Mouse (Mus musculus) C2C12 (cell line): ENCODE results near the gene Elk4. TPM values are rescaled to one million over a fixed set of nuclear protein-coding genes. Genes with fewer than 3 reads are reported as not detected.

Experiments used
- H3K27me3 ChIP-seq: one replicate; pipeline ENCODE4 v1.6.1; 2011; ENCODE audit not compliant: control insufficient read depth, insufficient read depth, insufficient read length
- H3K36me3 ChIP-seq: one replicate; pipeline ENCODE4 v1.6.1; 2011; ENCODE audit not compliant: control insufficient read depth, insufficient read depth
- H3K4me3 ChIP-seq: one replicate; pipeline ENCODE4 v1.5.1; 2011; ENCODE audit warnings: mild to moderate bottlenecking, control low read depth; ENCODE audit not compliant: poor library complexity, insufficient read depth, severe bottlenecking
- H3K79me2 ChIP-seq: one replicate; pipeline ENCODE4 v1.6.1; 2011; ENCODE audit not compliant: control insufficient read depth, insufficient read depth
- H3K79me3 ChIP-seq: one replicate; pipeline ENCODE4 v1.6.1; 2011; ENCODE audit warnings: low read depth, control low read depth
- H3ac ChIP-seq: one replicate; pipeline ENCODE3; 2011; ENCODE audit warnings: low read depth; ENCODE audit not compliant: control insufficient read depth, insufficient read length
- CEBPB ChIP-seq: IDR thresholded peaks from one replicate; pipeline ENCODE4 v1.6.1; 2011; ENCODE audit warnings: low read depth, mild to moderate bottlenecking, control low read depth, moderate library complexity
- CTCF ChIP-seq: IDR thresholded peaks from one replicate; pipeline ENCODE4 v1.5.1; 2011; ENCODE audit not compliant: control insufficient read depth, insufficient read depth, insufficient read length
- FOSL1 ChIP-seq: IDR thresholded peaks from one replicate; pipeline ENCODE4 v1.8.0; 2011; ENCODE audit warnings: mild to moderate bottlenecking, low read length; ENCODE audit not compliant: poor library complexity, insufficient read depth, severe bottlenecking
- MAX ChIP-seq: IDR thresholded peaks from one replicate; pipeline ENCODE4 v1.6.1; 2011; ENCODE audit warnings: mild to moderate bottlenecking, control low read depth
- MYOD1 ChIP-seq: IDR thresholded peaks from one replicate; pipeline ENCODE4 v1.6.1; 2011; ENCODE audit warnings: low read depth; ENCODE audit not compliant: control insufficient read depth, insufficient read length
- MYOG ChIP-seq: IDR thresholded peaks from one replicate; pipeline ENCODE4 v1.6.1; 2011; ENCODE audit not compliant: control insufficient read depth, insufficient read length; ENCODE audit errors: extremely low read depth
- USF1 ChIP-seq: IDR thresholded peaks from one replicate; pipeline ENCODE4 v1.6.1; 2011; ENCODE audit warnings: low read depth, mild to moderate bottlenecking, control low read depth, moderate library complexity
- polyA plus RNA-seq: library from polyadenylated mRNA; unstranded; fragments of >200 nt; fragmentation: generic; extraction: Trizol; gene quantifications from one replicate; pipeline ENCODE4 v1.2.1, GENCODE M21; 2012; ENCODE audit warnings: missing spikeins

Gene Elk4
- polyA plus RNA-seq, 1 experiment, result 11.9 TPM

DNA sequence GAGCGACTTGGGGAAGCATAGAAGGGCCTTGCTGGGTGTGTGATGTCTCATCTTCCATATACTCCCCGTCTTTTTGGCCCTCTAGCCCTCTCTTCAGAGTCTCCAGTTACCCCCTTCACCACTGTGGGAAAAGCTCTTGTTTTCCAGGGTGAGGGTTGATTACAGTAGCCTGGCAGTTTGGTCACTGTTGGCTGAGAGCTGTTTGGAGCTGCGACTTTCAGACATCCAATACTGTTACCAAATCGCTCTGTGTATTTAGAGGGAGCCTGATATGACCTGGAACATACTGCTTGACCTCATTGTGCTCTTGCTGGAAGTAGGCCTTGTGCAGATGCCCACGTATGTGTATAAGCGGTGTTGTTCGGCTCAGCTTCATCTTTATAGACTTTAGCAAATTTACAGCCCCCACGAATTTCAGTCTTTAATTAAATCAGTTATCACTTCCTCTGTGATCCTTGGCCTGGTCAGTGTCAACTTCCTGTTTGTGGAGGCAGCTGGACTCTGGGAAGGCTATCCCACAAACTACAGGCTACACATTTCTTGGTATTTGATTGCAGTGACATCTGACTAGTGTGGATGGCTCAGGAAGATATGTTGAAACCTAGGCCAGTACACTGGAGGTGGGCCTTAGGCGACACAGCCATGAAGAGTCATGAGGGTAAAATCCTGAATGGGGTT lies 17.2 kb upstream of the Elk4 start:
- no peaks in the 10 kb centered on the region for H3K79me2 ChIP-seq

DNA sequence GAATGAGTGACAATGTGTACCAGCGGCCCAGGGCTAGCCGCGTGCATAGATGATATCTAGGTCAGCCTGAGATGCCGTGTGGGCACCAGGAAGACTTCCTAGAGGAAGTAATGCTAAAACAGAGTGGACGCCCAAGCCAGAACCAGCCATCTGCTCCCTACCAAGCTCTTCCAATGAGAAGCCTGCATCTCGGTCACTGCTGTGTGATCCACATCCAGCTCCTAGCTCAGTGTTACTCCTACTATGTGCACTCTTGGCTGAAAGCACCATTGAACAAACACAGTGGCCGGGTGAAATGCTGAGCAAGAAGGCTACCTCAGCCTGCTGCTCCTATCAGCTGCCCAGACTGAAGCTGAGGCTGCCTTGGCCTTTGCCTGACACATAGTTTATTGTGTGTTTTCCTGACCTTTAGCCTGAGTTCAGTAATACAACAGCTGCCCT lies 14.8 kb upstream of the Elk4 start:
- H3K36me3 ChIP-seq, result no peaks in the 10 kb centered on the region
- TF ChIP-seq CTCF, result no peak
- no peak for TF ChIP-seq CEBPB
- H3K79me3 ChIP-seq, result no peaks in the 10 kb centered on the region
- no peak overlapping the region for H3ac ChIP-seq
- H3K4me3 ChIP-seq, result no peak overlapping the region
- H3K79me2 ChIP-seq, result no peaks in the 10 kb centered on the region
- H3K27me3 ChIP-seq, result no peaks in the 10 kb centered on the region

More for the DNA sequence above, 17.2 kb upstream of the Elk4 start:
- no peak overlapping the region for H3ac ChIP-seq
- H3K79me3 ChIP-seq, result no peaks in the 10 kb centered on the region
- TF ChIP-seq MYOD1 (no peak), MAX (no peak), MYOG (no peak), USF1 (no peak)
- no peaks in the 10 kb centered on the region for H3K27me3 ChIP-seq
- no peaks in the 10 kb centered on the region for H3K36me3 ChIP-seq
- H3K4me3 ChIP-seq, result no peak overlapping the region

DNA sequence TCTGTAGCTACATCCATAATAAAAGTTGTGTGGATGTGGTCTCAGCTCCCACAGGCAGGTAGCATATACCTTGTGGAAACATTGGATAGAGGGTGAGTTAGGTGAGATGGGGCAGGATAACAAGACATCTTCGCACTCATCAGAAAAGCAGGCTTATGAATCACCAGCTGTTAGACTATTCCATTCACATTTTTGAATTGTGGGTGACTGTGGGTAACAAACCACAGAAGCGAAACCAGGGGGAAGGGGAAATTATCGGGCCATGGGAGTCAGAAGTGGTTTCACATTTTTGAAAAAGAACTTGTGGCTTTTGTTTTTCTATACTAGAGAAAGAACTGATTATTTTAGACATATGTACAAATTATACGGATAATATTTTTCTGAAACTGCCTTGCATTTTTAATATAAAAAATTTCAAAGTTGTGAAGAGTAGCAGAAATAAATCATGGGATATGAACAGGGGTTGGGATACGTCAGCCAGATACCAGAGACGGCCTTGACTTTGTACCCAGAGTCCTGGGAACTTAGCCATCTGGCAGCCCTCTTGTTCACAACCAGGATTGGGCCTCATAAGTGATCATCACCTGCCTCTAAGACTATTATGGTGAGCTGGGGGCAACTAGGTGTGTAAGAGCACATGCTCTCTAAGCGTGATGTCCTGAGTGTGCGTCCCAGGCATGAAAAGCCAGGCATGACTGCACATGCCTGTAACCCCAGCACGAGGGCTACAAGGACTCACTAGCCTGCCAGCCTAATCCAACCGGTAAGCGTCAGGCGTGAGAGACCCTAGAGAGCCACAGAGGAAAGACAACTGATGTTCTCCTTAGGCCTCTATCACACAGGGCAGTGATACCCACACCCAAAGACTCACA lies 14.0 kb upstream of the Elk4 start:
- no peaks in the 10 kb centered on the region for H3K79me3 ChIP-seq
- TF ChIP-seq MYOD1 (no peak), FOSL1 (no peak), USF1 (no peak), MAX (no peak), CTCF (no peak), MYOG (no peak), CEBPB (no peak)
- no peak overlapping the region for H3K4me3 ChIP-seq
- H3K79me2 ChIP-seq, result no peaks in the 10 kb centered on the region
- no peaks in the 10 kb centered on the region for H3K27me3 ChIP-seq
- no peaks in the 10 kb centered on the region for H3K36me3 ChIP-seq
- H3ac ChIP-seq, result no peak overlapping the region

DNA sequence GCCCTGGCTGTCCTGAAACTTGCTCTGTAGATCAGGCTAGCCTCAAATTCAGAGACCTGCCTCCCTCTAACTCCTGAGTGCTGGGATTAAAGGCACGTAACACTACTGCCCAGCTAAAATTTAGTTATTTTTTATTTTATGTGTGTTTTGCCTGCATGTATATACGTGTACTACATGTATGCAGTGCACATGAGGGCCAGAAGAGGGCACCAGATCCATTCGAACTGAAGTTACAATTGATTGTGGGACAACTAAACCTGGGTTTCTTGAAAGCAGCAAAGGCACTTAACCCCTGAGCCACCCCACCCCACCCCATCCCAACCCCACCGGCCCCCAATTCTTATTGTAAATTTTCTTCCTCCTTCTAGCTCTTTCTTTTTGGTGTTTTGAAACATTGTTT lies 12.3 kb upstream of the Elk4 start:
- Histone ChIP-seq H3K27me3 (no peaks in the 10 kb centered on the region), H3K36me3 (no peaks in the 10 kb centered on the region), H3K79me3 (no peaks in the 10 kb centered on the region), H3ac (no peak overlapping the region), H3K79me2 (no peaks in the 10 kb centered on the region), H3K4me3 (no peak overlapping the region)
- TF ChIP-seq MAX (peak; percentile 18), MYOD1 (no peak), CEBPB (no peak), FOSL1 (no peak), USF1 (no peak), MYOG (no peak), CTCF (peak; percentile 26)

DNA sequence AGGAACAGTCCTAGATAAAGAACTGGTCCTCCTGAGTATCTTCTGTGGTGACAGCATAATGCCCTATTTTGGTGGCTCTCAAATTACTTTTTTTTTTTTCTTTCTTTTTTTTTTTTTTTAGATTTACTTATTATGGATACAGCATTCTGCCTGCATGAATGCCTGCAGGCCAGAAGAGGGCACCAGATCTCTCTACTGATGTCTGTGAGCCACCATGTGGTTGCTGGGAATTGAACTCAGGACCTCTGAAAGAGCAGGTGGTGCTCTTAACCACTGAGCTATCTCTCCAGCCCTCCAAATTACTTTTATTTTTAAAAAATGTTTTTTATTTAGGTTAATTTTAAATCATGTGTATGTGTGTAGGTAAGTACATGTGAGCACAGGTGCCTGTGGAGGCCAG lies 6.9 kb upstream of the Elk4 start:
- TF ChIP-seq CTCF (no peak), MYOD1 (no peak)
- H3K36me3 ChIP-seq, result no peaks in the 10 kb centered on the region
- H3K4me3 ChIP-seq, result no peak overlapping the region
- H3K27me3 ChIP-seq, result no peaks in the 10 kb centered on the region
- no peak overlapping the region for H3ac ChIP-seq
- H3K79me3 ChIP-seq, result no peaks in the 10 kb centered on the region
- no peaks in the 10 kb centered on the region for H3K79me2 ChIP-seq

DNA sequence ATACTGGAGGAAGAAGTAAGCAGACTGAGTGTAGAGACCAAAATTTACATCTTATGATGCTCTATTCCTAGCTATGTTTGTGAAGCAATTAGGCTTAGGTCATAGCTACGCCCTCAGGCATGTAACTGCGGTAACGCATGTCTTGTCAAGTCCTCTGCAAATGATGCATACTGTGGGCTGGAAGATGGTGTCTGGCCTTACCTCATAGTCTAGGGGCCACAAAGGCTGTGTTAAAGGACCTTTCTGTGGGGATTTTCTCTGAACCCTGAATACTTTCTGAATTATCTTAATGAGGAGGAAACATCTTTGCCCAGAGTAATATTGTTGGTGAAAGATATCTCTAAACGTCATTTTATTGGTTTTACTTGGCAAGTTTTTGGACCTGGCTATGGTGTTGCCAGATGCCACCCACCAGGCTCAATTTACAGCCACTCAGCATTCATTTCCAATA lies 5.5 kb upstream of the Elk4 start:
- Histone ChIP-seq H3K36me3 (no peaks in the 10 kb centered on the region), H3K79me3 (no peaks in the 10 kb centered on the region), H3K4me3 (no peak overlapping the region), H3K79me2 (no peaks in the 10 kb centered on the region), H3ac (no peak overlapping the region), H3K27me3 (no peaks in the 10 kb centered on the region)
- no peak for TF ChIP-seq MAX
- TF ChIP-seq CEBPB, result no peak
- no peak for TF ChIP-seq MYOG
- no peak for TF ChIP-seq MYOD1
- no peak for TF ChIP-seq FOSL1
- TF ChIP-seq CTCF, result no peak
- no peak for TF ChIP-seq USF1
